Mouse (Mus musculus) CH12.LX (cell line): ENCODE data around the gene Kansl3. TPM values are rescaled to one million over a fixed set of nuclear protein-coding genes. Genes with fewer than 3 reads are reported as not detected.
A peak's percentile ranks its signal among the peaks of the same experiment; 100 is the strongest.

Experiments used
- DNase-seq: peaks from one replicate; pipeline ENCODE4 v3.0.0-alpha.2; 2013; ENCODE audit errors: extremely low read depth
- H3K27ac ChIP-seq: 2 replicates; pipeline ENCODE4 v1.5.1; 2012; ENCODE audit warnings: low read depth, mild to moderate bottlenecking, control low read depth, moderate library complexity; ENCODE audit not compliant: insufficient read depth
- H3K27me3 ChIP-seq: replicated peaks from 2 replicates; pipeline ENCODE3; 2012; ENCODE audit warnings: inconsistent platforms
- H3K36me3 ChIP-seq, 2 experiments: replicated peaks in 1 of 2; 2 replicates each; pipeline versions ENCODE3 to v1.6.1; 2012; ENCODE audit warnings: inconsistent platforms in 1 of 2, low read length in 1 of 2, mild to moderate bottlenecking in 1 of 2, mixed read lengths in 1 of 2, moderate library complexity in 1 of 2; ENCODE audit not compliant: control insufficient read depth in 1 of 2, insufficient read depth in 1 of 2
- H3K4me1 ChIP-seq, 2 experiments: 2 replicates each; pipeline ENCODE4 v1.6.1; 2012; ENCODE audit warnings: inconsistent platforms in 1 of 2, moderate library complexity in 1 of 2; ENCODE audit not compliant: insufficient read depth in 2 of 2, control insufficient read depth in 1 of 2
- H3K4me2 ChIP-seq: 2 replicates; pipeline ENCODE4 v1.6.1; 2012; ENCODE audit warnings: low read depth, mild to moderate bottlenecking, control low read depth; ENCODE audit not compliant: poor library complexity, insufficient read depth, severe bottlenecking
- H3K4me3 ChIP-seq, 3 experiments: fragments of 150-350 bp in 1 of 3; sonication (generic) in 1 of 3; replicated peaks in 1 of 3; 2 replicates each; pipeline versions ENCODE3 to v1.5.1; 2011 to 2012; ENCODE audit warnings: low read depth in 2 of 3, low read length in 2 of 3, mild to moderate bottlenecking in 2 of 3, moderate library complexity in 2 of 3, control low read depth in 1 of 3, improper control_type of control experiment in 1 of 3, inconsistent platforms in 1 of 3, mixed read lengths in 1 of 3; ENCODE audit not compliant: poor library complexity in 1 of 3
- H3K79me2 ChIP-seq: replicated peaks from 2 replicates; pipeline ENCODE4 v1.6.1; 2012; ENCODE audit warnings: mild to moderate bottlenecking, moderate library complexity; ENCODE audit not compliant: control insufficient read depth, poor library complexity, insufficient read depth, severe bottlenecking; ENCODE audit errors: extremely low read depth
- H3K9ac ChIP-seq: 2 replicates; pipeline ENCODE4 v1.6.1; 2012; ENCODE audit warnings: low read depth, mild to moderate bottlenecking, control low read depth, moderate library complexity; ENCODE audit not compliant: insufficient read depth
- H3K9me3 ChIP-seq: replicated peaks from 2 replicates; pipeline ENCODE3; 2012; ENCODE audit warnings: low read length, inconsistent platforms, mixed read lengths
- BHLHE40 ChIP-seq: IDR thresholded peaks from 2 replicates; pipeline ENCODE4 v1.6.1; 2011; ENCODE audit warnings: mild to moderate bottlenecking, low read depth, low read length, improper control_type of control experiment
- EP300 ChIP-seq: IDR thresholded peaks from 2 replicates; pipeline ENCODE4 v1.6.1; 2011; ENCODE audit warnings: low read length, improper control_type of control experiment
- GABPA ChIP-seq: IDR thresholded peaks from 2 replicates; pipeline ENCODE4 v1.6.1; 2012; ENCODE audit warnings: low read depth, low read length, improper control_type of control experiment, inconsistent platforms; ENCODE audit not compliant: insufficient replicate concordance
- MAFK ChIP-seq: IDR thresholded peaks from 2 replicates; pipeline ENCODE4 v1.6.1; 2011; ENCODE audit warnings: low read length, improper control_type of control experiment; ENCODE audit not compliant: insufficient replicate concordance
- MAX ChIP-seq: IDR thresholded peaks from 2 replicates; pipeline ENCODE4 v1.6.1; 2011; ENCODE audit warnings: low read length, improper control_type of control experiment
- MAZ ChIP-seq: IDR thresholded peaks from 2 replicates; pipeline ENCODE4 v1.6.1; 2012; ENCODE audit warnings: low read depth, mild to moderate bottlenecking, inconsistent platforms, low read length, improper control_type of control experiment, moderate library complexity
- MEF2A ChIP-seq: IDR thresholded peaks from 2 replicates; pipeline ENCODE4 v1.6.1; 2014; ENCODE audit warnings: low read depth, mild to moderate bottlenecking, inconsistent platforms, low read length, improper control_type of control experiment, borderline replicate concordance
- POLR2AphosphoS2 ChIP-seq: IDR thresholded peaks from 2 replicates; pipeline ENCODE4 v1.6.1; 2011; ENCODE audit warnings: low read depth, low read length, improper control_type of control experiment
- RAD21 ChIP-seq: IDR thresholded peaks from 2 replicates; pipeline ENCODE4 v1.6.1; 2011; ENCODE audit warnings: low read depth, mild to moderate bottlenecking, low read length, improper control_type of control experiment, moderate library complexity
- SIN3A ChIP-seq: IDR thresholded peaks from 2 replicates; pipeline ENCODE4 v1.6.1; 2012; ENCODE audit warnings: low read length, improper control_type of control experiment, inconsistent platforms
- UBTF ChIP-seq: IDR thresholded peaks from 2 replicates; pipeline ENCODE4 v1.6.1; 2012; ENCODE audit warnings: low read depth, mild to moderate bottlenecking, inconsistent platforms, low read length, improper control_type of control experiment, moderate library complexity
- USF1 ChIP-seq: IDR thresholded peaks from 2 replicates; pipeline ENCODE4 v1.6.1; 2014; ENCODE audit warnings: low read depth, mild to moderate bottlenecking, inconsistent platforms, low read length, improper control_type of control experiment
- ZMIZ1 ChIP-seq: IDR thresholded peaks from 2 replicates; pipeline ENCODE4 v1.6.1; 2012; ENCODE audit warnings: low read depth, mild to moderate bottlenecking, inconsistent platforms, low read length, improper control_type of control experiment
- ZNF384 ChIP-seq: IDR thresholded peaks from 2 replicates; pipeline ENCODE4 v1.6.1; 2012; ENCODE audit warnings: low read depth, low read length, improper control_type of control experiment, inconsistent platforms
- dilution Hi-C: fragments of 300-500 bp; cut with MboI; formaldehyde crosslinking; loops from 2 replicates; pipeline ENCODE4 v1.14.3; 2020; ENCODE audit warnings: low sequenced_read_pairs; ENCODE audit not compliant: extremely low pct_unique_long_range_greater_than_20kb, extremely low pct_ligation_motif_present
- in situ Hi-C: fragments of 300-500 bp; cut with MboI; formaldehyde crosslinking; loops from 3 replicates; pipeline ENCODE4 v1.14.3; 2019; ENCODE audit warnings: low sequenced_read_pairs, low pct_ligation_motif_present, low pct_unique_long_range_greater_than_20kb, mixed read lengths
- polyA plus RNA-seq: library from polyadenylated mRNA; unstranded; fragments of >175 nt; gene quantifications from 2 replicates; pipeline ENCODE4 v1.2.1, GENCODE M21; 2012; ENCODE audit warnings: low read depth; ENCODE audit not compliant: insufficient read length
- total RNA-seq, 2 experiments: library from RNA; depleted of rRNA; stranded (reverse); fragments of 300-350 nt in 1 of 2; fragments of >200 nt in 1 of 2; gene quantifications; 2 replicates each; pipeline ENCODE4 v1.2.3; 2012 to 2014

Gene Kansl3
- total and polyA plus RNA-seq, 3 experiments: 14.3 to 21.2 (median 17.0) TPM

- Histone ChIP-seq H3K4me1 (peaks cover 9 to 18% of the 10 kb centered on the region in 2 experiments), H3K9me3 (no peaks in the 10 kb centered on the region), H3K27me3 (no peaks in the 10 kb centered on the region), H3K27ac (no peak overlapping the region), H3K79me2 (no peaks in the 10 kb centered on the region), H3K4me3 (no peak overlapping the region), H3K9ac (no peak overlapping the region), H3K4me2 (no peak overlapping the region), H3K36me3 (peaks cover 55 to 72% of the 10 kb centered on the region in 2 experiments)
- TF ChIP-seq GABPA (no peak), BHLHE40 (no peak), RAD21 (no peak), POLR2AphosphoS2 (no peak), ZNF384 (no peak), MAFK (no peak)
- dilution Hi-C loops (no loop called here), in situ Hi-C loops (loop anchor here (10.0 kb wide), 1 partner anchor 154 kb away; the partner anchor contains the start of gene Cnnm4)
- DNase-seq: no peak
Measured at GRCm38 (mm10) chr1:36321164-36321563, 47.8 kb downstream of the Kansl3 start.

GRCm38 (mm10) chr1:36315776-36316100 is 53.2 kb downstream of the Kansl3 start:
- no peak for DNase-seq
- Histone ChIP-seq H3K79me2 (0 out of 2 replicates have a peak, but pooled peaks cover 5% of the 10 kb centered on the region), H3K9ac (no peak overlapping the region), H3K27ac (no peak overlapping the region), H3K4me2 (no peak overlapping the region), H3K4me3 (peak overlapping the region in 1 of 3 experiments; percentile 54), H3K36me3 (peaks cover 66 to 83% of the 10 kb centered on the region in 2 experiments), H3K9me3 (no peaks in the 10 kb centered on the region), H3K27me3 (no peaks in the 10 kb centered on the region), H3K4me1 (peaks cover 3 to 41% of the 10 kb centered on the region in 2 experiments; a peak in 3 of 4 replicates)
- TF ChIP-seq EP300 (no peak), BHLHE40 (no peak), UBTF (no peak), MAX (no peak), MAZ (no peak), USF1 (no peak), ZMIZ1 (no peak), GABPA (no peak), SIN3A (no peak), MEF2A (no peak)
- dilution Hi-C loops: no loop called here
- in situ Hi-C loops: no loop called here
